Mouse (Mus musculus) ovary, postnatal 10 days (tissue): Measurements from ENCODE around the gene Colec11.

Experiments
- DNase-seq: peaks from one replicate; pipeline ENCODE4 v3.0.0; 2022; ENCODE audit warnings: low spot score

The Colec11 gene

DNA sequence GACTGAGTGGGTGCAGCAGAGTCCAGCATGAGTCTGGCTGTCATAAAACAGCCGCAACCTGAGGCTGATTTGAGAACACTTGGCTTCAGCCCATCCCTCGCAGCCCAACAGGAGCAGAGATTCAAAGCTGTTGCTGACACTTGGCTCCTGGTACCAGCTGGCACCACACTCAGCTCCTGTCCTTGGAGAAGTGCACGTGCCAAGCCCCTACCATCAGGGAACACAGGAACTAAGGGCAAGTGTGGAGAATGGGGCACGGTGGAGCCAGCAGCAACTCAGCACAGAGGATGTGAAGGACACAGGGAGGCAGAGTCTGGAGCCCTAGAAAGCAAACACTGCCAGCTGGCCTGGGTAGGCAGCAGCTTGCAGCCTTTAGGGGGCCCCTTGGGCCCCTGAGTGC is 20.9 kb downstream of the Colec11 start:
- no peak for DNase-seq

- DNase-seq: no peak
Observed at GRCm38 (mm10) chr12:28598526-28598991, 24.6 kb downstream of the Colec11 start.

- no peak for DNase-seq
Observed at GRCm38 (mm10) chr12:28598110-28598509, 25.1 kb downstream of the Colec11 start.

GRCm38 (mm10) chr12:28597699-28598098 is 25.5 kb downstream of the Colec11 start:
- DNase-seq: no peak

- DNase-seq: no peak
Observed at GRCm38 (mm10) chr12:28596851-28597250, 26.3 kb downstream of the Colec11 start.

- no peak for DNase-seq
Observed at GRCm38 (mm10) chr12:28590428-28590827, 32.7 kb downstream of the Colec11 start.

- DNase-seq: peak; percentile 74
Observed at GRCm38 (mm10) chr12:28589090-28589868, 33.9 kb downstream of the Colec11 start.

DNA sequence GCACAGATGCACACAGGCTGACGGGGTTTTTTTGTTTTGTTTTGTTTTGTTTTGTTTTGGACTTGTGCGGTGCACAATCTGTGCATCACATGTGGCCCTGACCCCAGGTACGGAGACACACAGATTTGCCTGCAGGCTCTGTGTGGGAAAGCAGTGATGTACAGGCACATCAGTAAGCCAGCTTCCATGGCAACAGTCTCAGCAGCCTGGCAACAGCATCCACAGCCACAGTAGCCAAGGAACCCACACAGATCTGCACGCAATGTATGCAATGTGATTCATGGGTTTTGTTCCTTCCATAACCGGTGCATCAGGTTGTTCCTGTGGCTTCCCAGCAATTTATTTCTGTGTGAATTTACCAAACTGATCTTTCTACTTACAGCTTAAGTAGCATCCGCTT is 35.2 kb downstream of the Colec11 start:
- no peak for DNase-seq

GRCm38 (mm10) chr12:28584036-28584435 is 39.1 kb downstream of the Colec11 start:
- DNase-seq: no peak

DNA sequence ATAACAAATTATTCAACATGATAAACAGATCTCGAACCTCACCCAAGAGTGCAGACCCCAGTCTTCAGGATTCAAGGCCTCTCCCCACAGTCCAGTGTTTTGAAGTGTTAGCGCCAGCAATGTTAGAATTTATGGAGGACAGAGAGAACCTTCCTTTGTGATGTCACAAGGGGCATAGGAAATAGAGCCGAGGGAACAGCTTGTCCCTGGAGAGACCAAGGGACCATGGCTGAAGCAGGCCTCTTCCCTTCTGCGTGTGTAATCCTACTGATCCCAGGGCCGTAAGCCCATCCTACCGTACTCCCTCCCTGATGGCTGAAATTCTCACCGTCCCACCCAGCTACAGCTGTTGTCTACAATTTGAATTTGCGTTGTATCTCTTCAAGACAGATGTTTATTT is 40.8 kb downstream of the Colec11 start, which contains the start of gene Allc:
Gene Allc (minus strand): TSS at position 101 of the 400 bp plus-strand sequence.
- DNase-seq: no peak

GRCm38 (mm10) chr12:28579132-28579531 is 44.0 kb downstream of the Colec11 start:
- DNase-seq: no peak

GRCm38 (mm10) chr12:28578147-28578546 is 45.0 kb downstream of the Colec11 start:
- no peak for DNase-seq

DNA sequence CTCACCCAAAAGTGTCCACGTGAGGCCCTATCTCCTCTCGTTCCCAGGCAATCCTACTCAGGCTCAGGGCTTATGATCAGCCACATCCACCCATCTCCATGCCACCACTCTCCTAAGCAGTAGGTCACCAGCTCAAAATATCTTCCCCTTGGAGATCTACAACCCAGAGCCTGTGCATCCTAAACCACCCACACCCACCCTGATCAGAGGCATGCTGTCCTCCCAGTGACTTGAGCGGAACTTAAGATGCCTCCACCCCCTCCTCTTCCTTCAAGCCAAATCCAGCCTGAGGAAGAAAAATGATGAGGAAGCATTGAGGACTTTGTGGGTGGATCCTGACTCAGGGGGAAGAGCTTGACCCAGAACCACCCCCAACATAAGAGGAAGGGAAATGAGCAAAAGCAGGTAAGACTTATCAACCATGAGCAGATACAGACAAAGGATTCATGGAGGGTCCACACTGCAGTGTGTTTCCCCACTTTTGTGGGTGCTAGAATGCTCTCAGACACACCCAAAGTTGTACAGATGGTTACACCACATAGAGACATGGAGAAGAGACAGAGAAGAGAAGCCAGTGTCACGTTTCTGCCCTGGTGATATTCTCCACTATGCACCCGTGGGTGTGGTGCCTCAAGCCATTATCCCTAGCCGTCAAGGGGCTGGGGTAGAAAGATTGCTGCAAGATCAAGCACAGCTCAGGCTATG is 47.7 kb downstream of the Colec11 start:
- no peak for DNase-seq

GRCm38 (mm10) chr12:28572241-28572640 is 50.9 kb downstream of the Colec11 start:
- DNase-seq: no peak

- DNase-seq: no peak
Observed at GRCm38 (mm10) chr12:28552299-28552698, 70.9 kb downstream of the Colec11 start, which contains the start of gene Dcdc2c. TSS of gene Dcdc2c (minus strand) at chr12:28552399.

DNA sequence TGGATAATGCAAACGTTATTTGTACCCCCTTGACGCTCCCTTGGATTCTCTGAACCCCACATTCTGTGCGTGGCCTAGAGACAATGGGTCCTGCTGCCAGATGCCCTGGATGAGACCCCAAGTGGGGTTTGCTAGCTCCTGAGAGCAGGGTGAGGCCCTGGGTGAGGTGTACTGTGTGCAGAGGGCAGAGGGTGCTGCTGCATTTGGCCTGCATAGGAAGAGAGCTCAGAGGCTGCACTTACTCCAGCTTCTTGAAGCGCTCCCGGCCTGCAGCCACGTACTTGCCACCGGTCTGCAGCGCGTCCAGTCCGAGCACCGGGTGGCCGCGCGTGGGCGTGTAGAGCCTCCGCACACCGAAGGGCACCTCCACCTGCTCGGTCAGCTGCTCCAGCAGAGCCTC is 71.4 kb downstream of the Colec11 start:
- no peak for DNase-seq

DNA sequence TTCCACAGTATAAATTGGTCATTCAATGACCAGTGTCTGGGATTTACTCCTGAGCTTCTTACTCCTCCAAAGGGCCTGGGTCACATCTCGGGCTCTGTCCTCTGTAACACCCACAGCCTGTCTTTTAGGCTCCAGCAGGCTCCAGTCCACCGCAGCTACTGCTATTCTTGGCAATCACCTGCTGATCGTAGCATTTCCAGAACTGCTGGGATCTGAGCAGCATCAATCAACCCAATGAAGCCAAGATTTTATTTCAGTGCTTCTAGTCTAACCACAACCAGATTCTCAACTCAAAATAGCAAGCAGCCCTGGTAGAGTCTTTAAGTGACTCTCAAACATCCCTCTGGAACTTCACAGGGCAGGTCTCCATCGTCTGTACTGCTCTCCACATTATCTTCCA is 74.3 kb downstream of the Colec11 start:
- DNase-seq: no peak
